Mouse (Mus musculus): ENCODE data around the gene Tmem184b. TPM values are rescaled to one million over a fixed set of nuclear protein-coding genes. Genes with fewer than 3 reads are reported as not detected.

Gene Tmem184b
- total RNA-seq, 2 experiments from 2014 or later: 4.8 to 9.4 TPM

DNA sequence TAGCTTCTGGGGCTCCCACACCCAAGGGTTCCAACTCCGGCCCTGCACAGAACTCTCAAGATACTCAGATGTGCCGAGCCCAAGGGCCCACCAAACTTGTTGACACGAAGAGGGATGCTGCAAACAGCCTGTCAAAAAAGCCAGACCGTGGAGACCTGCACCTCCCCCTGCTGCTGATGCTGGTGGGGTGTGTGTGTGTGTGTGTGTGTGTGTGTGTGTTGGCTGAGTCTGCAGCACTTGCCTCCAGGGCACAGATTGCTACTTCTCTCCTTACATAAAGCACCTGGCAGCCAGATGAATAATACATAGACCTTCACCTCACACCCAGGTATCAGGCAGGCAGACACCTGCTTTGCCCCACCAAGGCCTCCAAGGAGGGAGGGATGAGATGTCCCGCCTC lies 1.2 kb downstream of the Tmem184b start:
- ATAC-seq (replicated peaks; ENCODE audit: low FRiP score, poor library complexity, severe bottlenecking): no peak

DNA sequence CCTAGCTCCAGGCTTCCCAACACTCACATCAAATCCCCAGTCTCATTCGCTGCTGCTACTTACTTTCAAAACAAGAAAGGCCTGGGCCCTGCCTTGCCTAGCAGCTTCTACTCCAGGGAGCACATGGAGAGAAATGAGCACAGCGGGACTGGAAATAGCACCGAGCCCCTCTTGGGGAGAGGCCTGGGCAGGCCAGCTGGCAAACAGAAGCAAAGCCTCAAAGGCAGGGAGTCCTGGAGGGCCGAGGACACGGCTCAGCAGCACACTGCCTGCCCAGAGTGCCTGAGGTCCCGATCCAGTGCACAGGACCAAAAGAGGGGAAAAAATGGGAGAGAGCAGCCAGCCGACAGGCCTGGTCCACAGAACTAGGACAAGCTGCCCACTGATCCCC lies 2.4 kb downstream of the Tmem184b start:
- no peak for ATAC-seq (replicated peaks; ENCODE audit: low FRiP score, poor library complexity, severe bottlenecking)

DNA sequence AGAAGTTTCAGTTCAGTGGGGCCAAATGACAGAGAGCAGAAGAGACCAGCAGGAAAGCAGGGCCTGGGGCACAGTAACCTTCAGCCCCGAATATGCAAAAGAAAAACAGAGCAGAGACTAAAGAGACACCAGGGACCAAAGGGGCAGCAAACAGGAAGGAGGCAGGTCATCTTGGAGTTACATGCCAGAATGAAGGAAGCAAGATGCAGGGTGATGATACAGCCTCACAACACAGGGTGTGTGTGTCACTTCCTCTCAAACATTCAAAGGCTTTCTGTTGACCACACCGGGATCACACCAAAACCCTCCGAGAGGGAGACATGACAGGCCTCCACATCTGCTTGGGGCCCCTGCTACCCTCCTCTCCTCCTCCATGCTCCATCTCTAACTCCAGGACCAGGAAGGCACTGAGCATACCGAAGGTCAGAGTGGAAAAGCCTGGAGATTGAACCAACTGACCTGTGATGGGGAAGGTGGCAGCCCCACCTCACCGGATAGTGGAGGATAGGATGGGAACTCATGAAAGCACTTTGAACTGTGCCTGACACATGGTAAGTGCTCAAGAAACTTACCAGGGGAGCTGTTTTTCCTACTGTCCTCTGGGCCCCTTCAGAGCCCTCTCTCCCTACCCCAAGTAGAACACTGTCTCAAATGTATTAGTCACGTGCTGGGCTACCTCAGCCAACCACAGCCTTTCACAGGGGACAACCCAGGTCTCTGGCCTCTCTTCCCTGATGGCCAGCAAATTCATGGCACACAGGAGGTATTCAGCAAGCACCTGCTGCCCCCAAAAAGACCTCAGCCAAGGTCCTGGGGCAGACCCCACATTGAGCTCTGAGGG lies 3.0 kb downstream of the Tmem184b start:
- no peak for ATAC-seq (replicated peaks; ENCODE audit: low FRiP score, poor library complexity, severe bottlenecking)

DNA sequence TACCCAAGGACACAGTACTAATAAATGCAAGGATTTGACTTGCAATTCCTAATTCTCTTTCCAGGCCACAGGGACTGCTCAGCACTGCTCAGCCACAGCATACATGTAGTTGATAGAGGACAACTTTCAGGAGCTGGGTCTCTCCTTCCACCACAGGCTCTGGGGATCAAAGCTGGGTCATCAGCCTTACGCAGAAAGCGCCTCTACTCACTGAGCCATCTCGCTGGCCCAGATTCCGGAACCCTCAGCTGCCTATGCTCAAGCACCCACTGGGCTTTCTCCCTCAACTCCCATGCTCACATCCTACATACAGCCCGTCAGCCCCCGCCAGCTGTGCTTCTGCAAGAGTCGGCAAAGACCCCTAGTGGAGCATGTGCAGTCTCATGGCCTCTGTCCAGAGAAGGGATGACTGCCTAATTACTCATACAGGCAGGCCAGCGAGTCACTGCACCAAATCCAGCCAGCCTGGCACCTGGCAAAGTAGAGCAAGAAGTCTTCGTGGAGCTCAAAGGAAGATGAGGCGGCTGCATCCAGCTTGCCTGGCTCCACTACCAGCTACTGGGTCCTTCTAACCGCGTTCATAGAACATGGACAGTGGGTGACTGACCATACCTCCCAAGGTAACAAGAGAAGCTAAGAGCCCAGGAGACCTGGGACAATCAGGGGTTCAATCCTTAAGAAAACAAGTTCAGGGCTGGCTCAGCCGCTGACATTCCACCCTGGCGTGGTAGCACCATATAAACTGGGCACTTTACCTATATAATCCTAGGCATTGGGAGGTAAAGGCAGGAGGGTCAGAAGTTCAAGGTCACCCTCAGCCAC lies 3.9 kb downstream of the Tmem184b start:
- ATAC-seq (replicated peaks; ENCODE audit: low FRiP score, poor library complexity, severe bottlenecking): no peak

DNA sequence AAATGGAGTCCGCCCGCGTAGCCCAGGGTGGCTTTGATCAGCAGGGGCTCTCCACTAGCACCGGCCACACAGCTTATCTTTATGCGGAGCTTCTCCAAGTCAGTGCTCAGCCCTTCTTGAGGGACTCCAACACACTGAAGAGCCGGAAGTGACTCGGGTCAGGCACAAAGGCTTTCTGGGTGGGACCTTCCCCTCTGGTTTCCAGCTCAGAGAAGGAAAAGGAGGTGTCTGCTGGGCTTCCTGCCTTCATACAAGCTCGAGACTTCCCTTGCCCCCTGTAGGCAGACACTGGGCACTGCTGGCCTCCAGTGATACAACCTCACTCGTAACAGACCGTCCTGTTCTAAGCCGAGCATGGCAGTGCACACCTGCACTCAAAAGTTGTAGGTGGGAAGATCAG lies 6.6 kb downstream of the Tmem184b start:
- no peak for ATAC-seq (replicated peaks; ENCODE audit: low FRiP score, poor library complexity, severe bottlenecking)

DNA sequence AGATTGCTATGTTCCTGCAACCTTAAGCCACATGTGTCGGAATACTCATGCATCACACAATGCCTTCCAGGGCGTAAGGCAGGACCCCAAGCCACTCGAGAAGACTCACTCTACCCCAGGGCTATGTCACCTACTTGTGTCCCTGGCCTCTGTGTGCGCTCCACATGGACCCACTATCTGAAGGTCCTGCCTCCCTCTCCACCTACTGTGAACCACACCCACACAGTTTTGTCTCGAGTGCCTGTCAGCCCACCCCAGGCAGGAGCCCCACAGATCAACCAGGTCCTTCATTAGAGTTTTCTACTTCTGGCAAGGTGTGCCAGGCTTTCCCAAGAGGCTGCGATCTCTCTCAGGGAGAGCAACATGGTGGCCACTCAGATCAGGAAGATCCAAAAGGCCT lies 8.1 kb downstream of the Tmem184b start:
- ATAC-seq (replicated peaks; ENCODE audit: low FRiP score, poor library complexity, severe bottlenecking): no peak

DNA sequence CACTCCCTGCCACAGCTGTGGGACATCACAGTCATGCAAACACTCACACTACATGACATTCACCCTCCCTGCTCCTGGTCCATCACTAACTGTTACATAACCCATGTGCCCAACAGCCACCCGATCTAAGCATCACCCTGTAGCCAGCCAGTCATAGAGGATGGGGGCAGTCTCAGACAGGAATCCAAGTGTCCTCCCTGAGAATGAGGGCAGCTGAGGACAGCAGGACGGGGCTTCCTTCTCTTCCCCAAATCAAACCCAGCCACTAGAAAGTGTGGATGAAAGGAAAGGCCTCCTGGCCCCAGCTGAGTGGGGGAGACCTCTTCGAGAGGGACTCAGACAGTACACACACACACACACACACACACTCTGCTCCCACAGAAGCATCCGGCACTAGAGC lies 8.5 kb downstream of the Tmem184b start:
- no peak for ATAC-seq (replicated peaks; ENCODE audit: low FRiP score, poor library complexity, severe bottlenecking)

DNA sequence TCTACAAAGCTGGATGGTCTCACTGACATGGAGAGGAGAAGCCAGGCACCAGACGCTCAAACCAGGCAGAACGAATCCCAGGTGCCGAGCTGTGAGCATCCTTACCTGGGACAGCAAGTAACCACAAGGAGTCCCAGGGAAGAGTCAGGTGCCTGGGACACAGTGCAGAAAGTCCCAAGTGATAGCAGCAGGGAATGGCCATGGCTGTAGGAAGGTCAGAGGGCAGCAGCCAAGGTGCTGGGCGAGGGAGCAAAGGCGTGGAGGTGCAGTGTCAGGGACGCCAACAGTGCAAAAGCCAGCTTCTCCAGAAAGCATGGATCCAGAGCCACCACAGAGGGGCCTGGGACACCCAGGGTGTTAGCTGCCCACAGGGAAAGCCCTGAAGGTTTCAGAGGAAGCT lies 10.3 kb downstream of the Tmem184b start:
- no peak for ATAC-seq (replicated peaks; ENCODE audit: low FRiP score, poor library complexity, severe bottlenecking)

DNA sequence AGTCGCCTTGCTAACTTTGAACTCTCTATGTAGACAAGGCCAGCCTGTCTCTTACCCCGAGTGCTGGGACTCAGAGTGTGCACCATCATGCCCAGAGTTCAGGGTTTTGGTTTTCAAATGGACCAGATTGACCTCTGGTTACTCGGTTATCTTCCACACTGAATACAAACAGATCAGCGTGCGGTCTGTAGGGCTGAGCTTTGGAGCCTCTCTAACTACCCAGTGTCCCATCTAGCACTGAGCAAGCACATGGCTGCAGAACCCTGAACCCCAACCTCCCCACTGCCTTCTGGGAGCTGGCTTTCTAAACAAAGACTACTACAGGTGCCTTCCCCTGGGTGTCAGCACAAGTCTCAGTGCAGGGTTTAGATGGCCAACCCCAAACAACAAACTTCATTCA lies 10.8 kb downstream of the Tmem184b start:
- ATAC-seq (replicated peaks; ENCODE audit: low FRiP score, poor library complexity, severe bottlenecking): no peak

DNA sequence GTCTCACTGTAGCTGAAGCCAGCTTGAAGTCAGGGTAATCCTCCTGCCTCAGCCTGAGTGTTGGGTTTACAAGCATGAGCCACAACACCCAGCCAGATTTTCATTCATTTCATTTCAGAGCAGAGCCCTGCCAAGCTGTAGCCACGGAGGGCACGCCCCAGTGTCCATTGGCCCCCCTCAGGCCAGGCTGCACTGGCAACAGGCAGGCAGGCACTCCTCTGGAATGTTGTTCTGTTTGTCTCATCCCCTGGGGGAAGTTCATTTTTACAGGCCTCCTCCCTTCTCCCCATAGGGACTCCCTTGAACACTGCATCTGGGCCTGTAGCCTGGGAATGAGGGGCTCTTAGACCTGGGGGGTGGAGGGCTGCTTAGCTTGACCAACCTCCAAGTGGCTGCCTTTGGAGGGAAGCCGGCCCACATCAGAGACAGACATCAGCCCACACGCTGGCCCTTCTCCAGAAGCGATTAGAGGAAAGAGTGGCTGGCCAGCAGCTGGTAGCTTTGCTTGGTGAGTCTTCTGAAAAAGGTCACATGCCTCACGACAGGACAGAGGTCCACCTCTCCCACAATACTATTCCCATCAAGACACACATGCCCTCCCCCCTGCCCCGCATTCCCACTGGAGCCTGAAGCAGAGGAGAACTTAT lies 11.8 kb downstream of the Tmem184b start:
- no peak for ATAC-seq (replicated peaks; ENCODE audit: low FRiP score, poor library complexity, severe bottlenecking)

DNA sequence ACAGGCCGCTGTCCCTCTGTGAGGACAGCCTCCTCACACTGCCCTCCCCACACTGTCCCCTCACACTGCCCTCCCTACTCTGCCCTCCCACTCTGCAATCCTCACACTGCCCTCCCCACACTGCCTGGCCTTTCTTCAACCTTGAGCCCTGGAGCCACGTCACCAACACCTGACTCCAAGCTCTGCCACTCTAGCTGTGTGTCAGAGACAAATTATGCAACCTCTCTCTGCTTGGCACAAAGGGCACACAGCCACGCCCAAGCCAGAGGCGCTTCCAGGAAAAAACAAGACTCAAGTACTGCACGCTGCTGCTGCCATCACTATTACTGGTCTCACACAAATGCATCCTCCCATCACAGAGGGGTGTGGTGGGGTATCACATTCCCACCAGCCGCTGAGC lies 12.9 kb downstream of the Tmem184b start:
- no peak for ATAC-seq (replicated peaks; ENCODE audit: low FRiP score, poor library complexity, severe bottlenecking)

DNA sequence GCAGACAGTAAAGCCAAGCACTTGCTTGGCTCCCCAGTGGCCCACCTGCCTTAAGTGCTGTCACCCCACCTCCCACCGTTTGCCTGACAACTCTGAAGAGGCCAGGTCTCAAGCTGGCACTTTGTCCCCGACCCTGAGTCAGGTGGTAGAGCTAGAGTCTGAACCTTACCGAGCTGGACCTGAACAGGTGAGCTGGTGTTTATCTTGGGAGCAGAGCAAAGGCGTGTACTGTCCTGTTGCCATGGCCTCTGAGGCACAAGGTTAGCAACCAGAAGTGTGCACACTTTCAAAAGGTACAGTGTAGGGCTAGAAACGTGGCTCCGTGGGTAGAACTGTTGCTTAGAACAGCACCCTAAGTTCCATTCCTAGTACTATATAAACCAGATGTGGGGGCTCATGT lies 15.2 kb downstream of the Tmem184b start:
- ATAC-seq (replicated peaks; ENCODE audit: low FRiP score, poor library complexity, severe bottlenecking): no peak

DNA sequence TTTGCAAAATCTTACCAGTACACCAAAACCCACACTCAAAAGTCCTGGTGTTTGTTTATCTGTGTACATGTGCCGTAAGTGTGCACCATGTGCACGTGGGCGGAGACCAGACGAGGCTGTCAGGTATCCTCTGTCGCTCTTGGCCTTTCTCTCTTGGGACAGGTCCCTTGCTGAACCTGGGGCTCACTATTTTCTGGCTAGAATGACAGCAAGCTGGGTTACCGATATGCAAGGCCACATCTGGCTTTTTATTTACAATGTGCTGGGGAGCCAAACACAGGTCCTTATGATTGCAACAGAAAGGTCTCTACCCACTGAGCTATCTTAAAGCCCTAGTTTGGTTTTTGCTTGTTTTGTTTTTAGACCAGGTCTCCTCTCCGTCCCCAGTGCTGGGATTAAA lies 15.8 kb downstream of the Tmem184b start:
- no peak for ATAC-seq (replicated peaks; ENCODE audit: low FRiP score, poor library complexity, severe bottlenecking)

DNA sequence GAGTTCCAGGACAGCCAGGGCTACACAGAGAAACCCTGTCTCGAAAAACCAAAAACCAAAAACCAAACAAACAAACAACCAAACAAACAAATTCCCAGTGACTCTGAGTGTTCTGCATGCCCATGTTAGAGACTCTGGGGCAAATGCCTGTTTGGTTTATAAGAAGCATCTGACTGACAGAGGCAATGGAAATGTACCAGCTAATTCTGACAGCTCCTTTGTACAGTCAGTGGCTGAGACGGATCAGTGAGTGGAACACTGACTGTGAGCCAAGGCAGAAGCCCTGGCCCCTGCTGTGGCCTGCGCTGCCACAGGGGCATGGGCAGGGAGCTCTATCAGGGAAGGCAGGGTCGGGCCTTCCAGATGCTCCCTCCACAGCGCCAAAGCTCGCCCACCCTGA lies 16.3 kb downstream of the Tmem184b start:
- no peak for ATAC-seq (replicated peaks; ENCODE audit: low FRiP score, poor library complexity, severe bottlenecking)

DNA sequence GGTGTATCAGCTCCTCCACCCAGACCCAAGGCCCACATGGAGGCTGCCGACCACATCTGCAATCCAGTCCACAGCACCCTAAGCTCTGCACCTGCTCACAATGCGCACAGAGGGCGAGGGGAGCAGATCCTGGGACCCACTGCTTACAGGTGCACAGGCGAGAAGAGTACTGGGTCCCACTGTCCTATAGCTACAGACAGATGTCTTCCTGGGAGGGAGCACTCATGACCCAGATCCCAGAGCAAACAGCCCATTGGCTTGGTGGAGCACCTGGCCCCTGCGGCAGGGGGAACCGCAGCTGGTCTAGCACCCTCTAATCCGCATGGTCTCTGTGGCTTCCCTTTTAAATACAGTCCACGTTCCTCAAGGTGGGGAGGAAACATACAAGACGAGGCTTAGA lies 21.7 kb downstream of the Tmem184b start:
- ATAC-seq (replicated peaks; ENCODE audit: low FRiP score, poor library complexity, severe bottlenecking): no peak

DNA sequence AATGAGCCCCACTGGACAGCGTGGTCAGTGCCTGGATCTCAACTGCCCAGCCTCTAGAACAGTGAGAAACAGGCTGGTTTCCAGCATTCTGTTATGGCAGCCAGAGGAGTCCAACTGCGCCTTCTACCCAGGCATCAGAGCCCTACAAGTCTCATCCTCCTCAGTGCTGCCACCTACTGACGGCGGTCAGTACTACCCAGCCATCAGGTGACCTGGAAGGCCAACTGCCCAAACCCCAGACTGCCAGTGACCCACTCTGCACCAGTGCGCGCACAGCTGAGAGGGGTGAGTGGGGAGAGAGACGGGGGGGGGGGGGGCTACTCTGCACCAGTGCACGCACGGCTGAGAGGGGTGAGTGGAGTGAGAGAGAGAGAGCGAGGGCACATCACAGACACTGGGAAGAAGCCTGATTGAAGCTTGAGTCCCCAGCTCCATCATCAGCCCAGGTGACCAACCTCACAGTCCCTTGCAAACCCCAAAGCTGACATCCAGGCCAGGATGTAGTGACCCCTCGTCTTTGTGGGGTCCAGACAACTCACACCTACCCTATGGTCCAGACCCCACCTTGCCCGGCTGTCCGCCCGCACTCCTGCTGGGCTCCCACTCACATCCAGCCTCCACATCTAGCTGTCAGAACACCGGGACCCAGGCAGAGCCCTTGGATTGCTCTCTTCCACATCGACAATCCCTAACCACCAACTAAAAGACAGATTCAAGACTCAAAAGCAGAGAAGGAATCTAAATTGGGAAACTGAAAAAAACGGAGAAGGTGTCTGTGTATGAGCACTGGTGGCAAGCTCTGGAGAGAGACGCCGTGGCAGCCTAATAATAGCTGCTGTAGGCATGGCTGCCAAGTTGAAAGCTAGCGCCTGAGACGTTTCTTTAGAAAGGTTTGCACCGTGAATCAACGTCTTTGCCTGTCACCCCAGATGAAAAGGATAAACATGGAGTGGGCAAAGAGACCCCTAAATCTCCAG lies 22.6 kb downstream of the Tmem184b start:
- ATAC-seq (replicated peaks; ENCODE audit: low FRiP score, poor library complexity, severe bottlenecking): peak; percentile 81

DNA sequence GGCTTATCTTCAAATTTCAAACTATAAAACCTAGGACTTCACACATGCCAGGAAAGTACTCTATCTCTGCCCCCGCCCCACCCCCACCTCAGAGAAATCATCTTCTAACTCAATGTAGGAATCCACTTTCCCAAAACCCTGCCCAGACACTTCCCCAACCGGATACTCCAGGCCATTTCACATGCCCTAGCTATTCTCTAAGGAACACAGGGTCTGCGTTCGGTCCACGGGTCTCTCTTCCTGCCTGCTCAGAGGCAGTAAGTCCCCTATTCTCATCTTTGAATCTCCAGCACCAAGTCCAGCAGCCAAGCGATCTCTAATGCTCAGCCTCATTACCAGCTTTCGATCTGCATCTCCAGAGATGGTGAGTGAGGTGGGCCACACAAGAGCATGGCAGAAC lies 23.7 kb downstream of the Tmem184b start:
- no peak for ATAC-seq (replicated peaks; ENCODE audit: low FRiP score, poor library complexity, severe bottlenecking)

DNA sequence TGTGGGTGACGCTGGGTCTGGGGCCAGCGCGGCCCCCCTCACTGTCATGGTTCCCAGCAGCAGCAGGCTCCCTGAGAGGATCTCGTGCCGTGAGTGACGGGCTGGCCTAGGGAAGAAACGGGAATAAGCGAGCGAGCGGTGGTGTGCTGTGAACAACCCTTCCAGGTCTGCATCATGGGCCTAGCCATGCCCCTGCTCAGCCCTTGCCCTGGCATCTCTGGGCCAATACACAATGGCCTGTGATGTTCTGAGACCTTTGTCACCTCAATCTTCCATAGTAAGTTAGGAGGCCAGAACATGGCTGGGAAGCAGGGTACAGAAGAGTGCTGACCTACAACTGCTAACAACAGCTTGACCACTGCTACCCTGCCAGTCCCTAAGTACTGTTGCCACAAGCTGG lies 24.8 kb downstream of the Tmem184b start:
- no peak for ATAC-seq (replicated peaks; ENCODE audit: low FRiP score, poor library complexity, severe bottlenecking)

DNA sequence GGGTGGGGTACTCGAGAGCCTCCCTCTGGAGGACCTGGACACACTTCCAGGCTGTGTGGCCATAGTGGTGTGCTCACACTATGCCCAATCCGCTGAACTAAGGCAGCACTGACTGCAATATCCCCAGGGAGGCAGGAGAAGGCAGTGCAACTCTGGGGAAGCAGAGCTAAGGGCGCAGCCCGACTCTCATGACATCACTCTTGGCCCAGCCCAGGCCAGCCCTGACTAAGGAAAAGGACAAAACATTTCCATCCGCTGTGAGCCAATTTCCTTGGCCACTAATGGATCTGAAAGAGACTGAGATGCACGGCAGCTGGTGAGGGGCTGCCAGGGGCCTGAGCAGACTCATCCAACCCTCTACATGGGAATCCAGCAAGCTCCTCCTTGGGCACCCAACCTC lies 25.7 kb downstream of the Tmem184b start:
- ATAC-seq (replicated peaks; ENCODE audit: low FRiP score, poor library complexity, severe bottlenecking): no peak

DNA sequence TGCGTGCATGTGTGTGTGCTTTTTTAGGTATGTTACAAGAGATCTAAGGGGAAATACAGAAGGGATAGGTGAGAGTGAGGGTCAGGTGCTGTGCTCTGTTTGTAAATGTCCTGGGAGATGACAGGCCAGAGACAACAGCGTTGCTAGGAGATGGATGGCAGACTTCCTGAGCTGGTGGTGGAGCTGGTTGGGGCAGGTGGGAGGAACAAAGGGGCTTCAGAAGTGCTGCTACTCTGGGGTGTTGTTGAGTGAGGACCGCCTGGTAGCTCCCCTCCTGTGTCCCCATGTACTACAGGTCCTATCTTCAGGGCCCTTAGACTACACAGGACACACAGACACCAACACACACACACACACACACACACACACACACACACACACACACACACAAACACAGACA lies 28.6 kb downstream of the Tmem184b start:
- no peak for ATAC-seq (replicated peaks; ENCODE audit: low FRiP score, poor library complexity, severe bottlenecking)
